Mouse (Mus musculus) ovary, postnatal 14 days (tissue): ENCODE measurements around the gene Plekha5.
"Not testable (repeated sequence)": the region's sequence is repeated elsewhere in the genome, so short reads cannot be mapped to it uniquely, and the experiment has no call there.

ENCODE experiments used
- DNase-seq: peaks from one replicate; pipeline ENCODE4 v3.0.0; 2022; ENCODE audit warnings: low spot score

Plekha5 gene

DNA sequence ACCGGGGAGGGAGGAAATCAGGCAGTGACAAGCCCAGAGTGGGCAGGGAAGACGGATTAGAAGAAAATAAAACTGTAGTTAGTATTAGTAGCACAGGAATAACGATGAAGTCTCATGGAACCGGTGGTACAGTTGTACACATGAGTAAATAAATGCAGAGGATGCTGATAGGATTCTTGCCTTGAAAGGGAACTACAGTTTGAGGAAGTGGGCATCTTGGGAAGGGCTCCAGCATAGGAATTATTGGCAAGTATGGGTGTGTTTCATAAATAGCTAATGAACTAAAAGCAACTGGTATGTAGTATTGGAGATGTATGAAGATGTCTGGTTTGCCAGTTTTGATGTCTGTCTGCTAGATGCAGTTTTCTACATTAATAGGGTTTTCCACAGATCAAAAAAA, 99.7 kb downstream of the Plekha5 start:
- no peak for DNase-seq

DNA sequence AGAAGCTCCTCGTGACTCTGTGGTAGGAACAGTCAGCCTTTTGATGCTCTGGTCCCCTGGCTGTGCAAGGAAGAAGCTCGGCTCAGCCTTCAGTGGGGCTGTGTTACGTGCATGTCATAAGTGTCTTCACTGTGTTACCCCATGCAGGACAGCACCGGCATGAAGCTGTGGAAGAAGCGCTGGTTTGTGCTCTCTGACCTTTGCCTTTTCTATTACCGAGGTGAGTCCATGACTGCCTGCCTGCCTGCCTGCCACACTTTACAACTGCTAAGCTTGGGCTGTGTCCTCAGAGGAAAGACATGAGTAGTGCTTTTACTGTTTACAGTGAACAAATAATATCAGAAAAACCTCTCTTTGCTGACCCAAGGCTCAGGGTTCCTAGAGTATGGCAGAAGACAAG, 104.6 kb downstream of the Plekha5 start:
- no peak for DNase-seq

DNA sequence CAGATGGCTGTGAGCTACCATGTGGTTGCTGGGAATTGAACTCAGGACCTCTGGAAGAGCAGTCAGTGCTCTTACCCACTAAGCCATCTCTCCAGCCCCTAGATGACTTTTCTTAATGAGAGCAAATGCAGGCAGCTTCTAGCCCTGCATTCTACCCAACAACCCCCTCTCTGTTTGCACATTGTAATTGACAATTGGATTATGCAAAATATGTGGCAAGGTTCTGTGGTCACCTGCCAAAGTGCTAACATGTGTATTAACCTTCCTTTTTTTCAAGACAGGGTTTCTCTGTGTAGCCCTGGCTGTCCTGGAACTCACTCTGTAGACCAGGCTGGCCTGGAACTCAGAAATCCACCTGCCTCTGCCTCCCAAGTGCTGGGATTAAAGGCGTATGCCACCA, 109.0 kb downstream of the Plekha5 start:
- DNase-seq = not testable (repeated sequence)

DNA sequence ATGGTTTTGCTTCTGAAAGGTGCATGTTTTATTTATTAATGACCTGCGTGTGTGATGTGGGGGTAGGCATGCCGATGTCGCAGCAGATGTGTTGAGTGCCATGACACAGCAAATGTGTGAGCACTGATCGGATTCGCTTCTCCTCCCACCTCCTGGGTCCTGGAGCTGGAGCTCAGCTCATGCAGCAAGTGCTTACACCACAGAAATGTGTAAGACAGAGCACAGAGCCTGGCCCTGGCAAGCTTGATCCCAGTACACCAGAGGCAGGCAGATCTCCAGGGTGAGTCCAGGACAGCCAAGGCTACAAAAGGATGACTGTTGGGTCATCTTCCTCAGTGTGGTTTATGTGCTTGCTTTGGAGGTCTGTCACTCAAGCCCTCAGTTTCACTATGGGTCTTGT, 109.8 kb downstream of the Plekha5 start:
- DNase-seq = no peak

DNA sequence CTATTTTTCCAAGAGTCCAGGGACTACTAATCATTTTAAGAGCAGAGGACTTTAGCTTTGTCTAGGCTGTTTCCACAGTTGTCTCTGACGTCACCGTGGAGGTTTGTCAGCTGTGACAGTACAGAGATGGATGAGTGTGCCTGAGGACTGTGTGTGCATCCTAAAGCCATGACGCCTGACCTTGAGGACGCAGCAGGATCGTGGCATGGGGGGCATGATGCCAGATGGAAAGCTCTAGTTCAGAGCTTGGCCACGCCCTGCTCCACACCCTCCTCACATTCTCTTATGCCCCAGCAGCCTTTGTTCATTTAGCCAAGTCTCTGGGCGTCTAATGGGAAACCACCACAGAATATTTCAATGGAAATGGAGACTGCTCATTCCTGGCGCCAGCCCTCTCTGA, 111.7 kb downstream of the Plekha5 start:
- DNase-seq = no peak

DNA sequence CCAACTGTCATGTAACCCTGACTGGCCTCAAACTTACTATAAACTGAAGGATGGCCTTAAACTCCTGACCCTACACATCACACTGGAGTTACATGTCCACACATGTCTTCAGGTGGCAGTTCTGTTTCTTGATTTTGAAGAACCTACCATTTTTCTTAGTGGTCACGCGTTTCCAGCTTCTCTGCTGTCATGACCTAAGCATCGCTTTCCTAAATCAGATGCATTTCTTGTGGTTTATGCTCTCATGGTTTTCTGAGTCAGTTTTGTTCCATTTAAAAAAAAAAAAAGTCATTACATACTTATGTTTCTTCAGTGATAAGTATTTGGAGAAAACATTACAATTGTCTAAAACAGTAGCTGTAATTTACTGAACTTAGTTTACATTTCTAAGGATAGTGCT, 118.1 kb downstream of the Plekha5 start:
- no peak for DNase-seq

DNA sequence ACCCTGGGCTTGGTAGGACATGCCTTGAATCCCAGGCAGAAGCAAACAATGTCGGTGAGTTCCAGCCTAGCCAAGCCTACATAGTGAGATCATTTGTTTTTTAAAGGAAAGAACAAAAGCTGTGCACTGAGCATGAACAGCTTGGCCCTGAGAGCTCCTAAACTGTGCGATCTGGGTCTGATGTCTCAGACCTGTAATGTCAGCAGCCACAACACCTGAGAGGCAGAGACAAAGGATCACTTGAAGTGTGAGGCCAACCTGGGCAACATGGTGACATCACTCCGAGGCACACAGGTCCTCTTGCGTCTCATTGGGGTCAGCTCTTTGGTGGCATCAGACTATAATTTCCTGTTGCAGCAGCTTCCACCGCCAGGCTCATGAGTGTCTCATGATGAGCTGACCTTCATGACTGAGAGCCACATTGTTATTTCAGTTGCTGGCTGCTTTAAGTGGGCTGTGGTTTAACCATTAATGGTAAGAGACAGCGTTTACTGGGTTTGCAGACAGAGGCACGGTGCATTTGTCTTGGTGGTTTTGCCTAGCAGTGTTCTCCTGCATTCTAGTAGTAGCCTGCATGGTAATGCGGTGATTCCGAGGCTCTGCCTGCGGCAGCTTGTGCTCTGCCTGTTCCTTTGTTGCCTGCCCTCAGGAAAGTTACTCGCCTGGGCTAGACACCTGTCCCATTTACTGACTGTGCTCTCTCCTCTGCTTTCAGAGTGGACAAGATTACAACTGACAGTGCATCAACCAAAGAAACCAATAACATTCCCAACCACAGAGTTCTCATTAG, 119.3 kb downstream of the Plekha5 start:
- no peak for DNase-seq

DNA sequence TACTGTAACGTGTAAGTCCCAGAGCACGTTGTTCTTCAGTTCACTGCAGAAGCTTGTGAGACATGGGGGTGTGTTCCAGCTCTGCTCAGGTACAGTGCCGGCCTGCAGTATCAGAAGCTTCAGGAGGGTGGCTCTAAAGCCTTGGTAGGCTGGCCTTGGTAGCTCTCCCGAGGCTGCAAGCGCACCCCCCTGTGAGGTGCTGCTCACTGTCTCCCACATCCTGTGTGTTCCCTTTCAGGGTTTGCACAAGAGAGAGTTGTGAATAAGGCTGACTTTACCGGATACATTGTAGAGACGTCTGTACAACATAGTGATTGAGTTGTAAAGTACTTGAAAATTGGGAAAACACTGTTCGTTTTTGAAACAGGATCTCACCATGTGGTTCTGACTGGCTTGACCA, 122.2 kb downstream of the Plekha5 start:
- DNase-seq = no peak

DNA sequence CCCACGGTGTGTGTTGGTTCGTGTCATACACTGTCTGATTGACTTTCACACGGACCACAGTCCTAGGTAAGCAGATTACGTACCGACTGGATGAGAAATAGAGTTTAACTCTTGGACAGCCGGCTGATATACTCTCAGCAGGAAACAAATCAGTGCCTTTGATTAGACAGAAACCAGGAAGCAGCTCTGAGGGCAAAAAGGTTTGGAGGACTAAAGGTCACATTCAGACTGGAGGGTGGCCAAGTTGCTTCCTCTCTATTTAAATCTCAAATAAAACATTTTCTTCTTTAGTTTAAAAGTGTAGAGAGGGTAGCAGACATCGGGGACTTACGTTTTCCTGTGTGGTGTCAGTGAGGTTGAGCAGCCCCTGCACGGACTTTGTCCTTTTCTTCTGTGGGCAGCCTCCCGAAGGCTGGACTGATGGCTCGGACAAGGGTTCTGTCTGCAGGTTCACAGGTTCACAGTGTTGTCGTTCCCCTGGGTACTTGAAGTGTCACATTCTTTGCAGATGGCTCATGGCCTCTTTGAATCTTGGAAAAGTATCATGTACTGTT, 122.9 kb downstream of the Plekha5 start:
- no peak for DNase-seq

DNA sequence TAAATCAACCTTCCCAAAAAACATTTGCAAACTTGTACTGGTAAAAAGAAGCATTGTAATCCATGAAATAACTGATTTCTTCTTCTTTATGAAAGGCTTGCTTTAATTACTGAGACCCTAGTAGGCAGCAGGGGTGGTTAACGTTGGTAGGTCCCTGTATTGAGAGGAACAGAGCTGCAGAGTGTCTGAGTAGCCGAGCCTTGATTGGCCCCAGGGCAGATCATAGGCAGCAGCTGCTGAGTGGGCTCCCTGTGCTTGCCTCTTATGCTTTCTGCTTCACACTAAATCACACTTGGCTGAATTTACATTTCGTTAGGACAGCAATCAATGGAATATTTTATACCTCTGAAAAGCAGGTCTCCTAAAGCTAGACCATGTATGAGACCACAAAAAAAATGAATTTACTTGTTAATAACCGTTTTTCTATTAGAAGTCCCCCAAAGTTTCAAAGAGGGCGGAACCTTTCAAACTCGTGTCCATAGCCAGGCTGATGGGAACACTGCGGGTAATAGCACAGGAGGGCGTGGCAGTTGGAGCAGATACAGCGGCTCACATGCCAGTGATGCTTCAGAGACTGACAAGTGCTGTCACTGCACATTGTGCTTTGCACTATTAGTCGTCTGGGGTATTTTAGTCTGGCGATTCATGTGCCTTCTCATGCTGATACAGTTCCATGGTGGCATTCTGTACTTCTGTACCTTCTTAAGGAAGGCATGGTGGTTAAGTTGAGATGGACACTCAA, 123.5 kb downstream of the Plekha5 start:
- no peak for DNase-seq

DNA sequence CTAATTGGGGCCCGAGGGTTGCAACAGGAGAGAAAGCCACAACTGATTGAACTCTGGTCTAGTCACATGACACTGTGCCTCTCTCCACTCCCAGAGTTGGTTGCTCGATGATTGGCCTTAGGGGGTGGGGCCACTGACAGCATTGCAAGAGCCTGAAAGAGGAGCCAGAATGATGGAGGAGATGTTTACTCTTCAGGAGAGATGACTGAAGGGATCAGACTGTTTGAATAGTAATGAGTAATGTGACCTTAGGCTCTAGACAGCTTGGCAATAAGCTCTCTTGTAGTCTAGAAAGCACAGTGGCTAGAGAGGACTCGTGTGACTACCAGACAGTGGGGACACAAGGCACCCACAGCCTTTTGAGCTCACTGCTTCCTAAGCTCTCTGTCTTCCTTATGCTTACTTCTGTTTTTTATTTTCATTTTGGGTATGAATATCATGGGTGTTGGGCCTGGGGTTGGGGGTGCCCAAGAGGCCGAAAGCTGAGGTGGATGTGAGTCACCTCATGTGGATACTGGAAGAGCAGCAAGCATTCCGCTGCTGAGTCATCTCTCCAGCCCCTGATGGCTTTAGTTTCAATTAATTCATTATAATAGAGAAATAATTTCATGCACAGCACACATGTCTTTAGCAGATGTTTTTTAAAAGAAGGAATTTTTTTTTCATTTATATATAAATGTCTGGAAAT, 124.4 kb downstream of the Plekha5 start:
- no peak for DNase-seq

DNA sequence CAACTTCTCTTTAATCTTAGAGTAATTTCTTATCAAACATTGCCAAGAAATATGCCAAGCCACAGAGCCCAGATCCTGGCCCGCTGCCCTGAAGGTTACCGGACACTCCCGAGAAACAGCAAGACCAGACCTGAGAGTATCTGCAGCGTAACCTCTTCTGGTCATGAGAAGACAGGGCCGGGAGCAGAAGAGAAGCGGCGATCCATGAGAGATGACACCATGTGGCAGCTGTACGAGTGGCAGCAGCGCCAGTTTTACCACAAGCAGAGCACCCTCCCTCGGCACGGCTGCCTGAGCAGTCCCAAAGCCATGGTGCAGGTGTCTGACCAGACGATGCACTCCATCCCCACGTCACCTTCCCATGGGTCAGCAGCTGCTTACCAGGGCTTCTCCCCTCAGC, 126.9 kb downstream of the Plekha5 start:
- DNase-seq = no peak

DNA sequence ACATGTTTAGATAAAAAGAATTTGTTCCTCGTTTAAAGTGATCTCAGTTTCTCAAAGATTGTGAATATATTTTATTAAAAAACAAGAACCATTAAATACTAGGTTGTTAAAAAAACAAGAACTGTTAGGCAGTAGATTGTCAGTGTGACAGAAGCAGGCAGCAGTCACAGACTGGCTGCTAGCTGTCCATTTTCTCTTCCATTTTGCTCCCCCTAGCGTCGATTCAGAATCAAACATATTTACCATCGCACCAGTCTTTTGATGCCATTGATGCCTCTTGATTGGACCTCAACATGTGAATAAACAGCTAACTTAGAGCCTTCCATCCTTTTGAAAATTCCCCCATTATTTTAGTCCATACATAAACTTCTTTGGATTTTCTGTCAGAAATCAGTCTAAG, 130.4 kb downstream of the Plekha5 start:
- DNase-seq = no peak

DNA sequence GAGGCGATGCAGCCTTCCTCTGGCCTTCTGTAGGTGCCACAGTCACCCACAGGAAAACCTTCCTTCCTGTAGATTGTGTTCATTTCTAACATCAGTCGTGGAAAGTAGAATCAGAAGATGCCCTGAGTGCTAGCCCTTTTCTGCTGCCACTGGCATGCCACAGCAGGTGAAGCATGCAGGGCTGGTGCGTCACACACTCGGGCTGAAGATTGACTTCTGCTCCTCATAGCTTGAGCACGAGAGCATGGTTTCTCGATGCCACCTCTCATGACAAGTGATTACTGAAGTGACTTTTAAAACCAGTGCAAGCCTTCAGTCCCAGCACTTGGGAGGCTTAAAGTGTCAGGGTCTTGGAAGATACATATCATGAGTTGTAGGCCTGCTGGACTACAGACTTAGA, 135.6 kb downstream of the Plekha5 start:
- DNase-seq = no peak

DNA sequence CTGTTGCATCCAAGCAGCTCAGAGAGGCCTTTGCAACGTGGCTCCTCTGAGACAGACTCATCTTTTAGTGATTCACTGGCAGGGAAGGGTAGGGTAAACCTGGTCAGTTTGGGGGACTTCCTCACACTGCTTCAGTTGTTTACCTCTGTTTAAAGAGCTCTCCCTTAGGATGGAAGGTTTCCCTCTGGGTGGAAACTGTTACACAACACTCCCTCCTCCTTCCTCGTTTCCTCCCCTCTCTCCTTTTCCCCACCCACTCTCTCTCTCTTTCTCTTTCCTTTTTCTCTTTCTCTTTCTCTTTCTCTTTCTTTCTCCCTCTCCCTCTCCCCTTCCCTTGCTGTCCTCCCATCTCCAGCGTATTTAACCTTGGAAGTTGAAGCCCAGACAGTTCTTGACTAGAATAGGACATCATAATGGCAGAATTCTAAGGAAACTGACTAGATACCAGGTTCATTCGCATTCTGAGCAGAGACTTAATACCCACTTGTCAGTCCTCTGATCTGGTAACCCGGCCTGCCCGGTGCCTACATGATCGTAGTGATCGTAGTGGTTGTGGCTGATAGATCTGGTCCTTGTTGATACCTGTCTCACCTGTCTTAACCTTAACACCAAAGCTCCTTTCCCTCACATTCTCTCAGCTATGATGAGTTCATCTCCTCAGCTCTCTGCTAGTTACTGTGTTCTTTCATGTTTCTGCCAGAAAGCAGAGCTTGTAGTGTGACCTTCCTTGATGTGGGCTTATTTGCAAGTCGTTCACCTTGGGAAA, 137.5 kb downstream of the Plekha5 start:
- DNase-seq = no peak

DNA sequence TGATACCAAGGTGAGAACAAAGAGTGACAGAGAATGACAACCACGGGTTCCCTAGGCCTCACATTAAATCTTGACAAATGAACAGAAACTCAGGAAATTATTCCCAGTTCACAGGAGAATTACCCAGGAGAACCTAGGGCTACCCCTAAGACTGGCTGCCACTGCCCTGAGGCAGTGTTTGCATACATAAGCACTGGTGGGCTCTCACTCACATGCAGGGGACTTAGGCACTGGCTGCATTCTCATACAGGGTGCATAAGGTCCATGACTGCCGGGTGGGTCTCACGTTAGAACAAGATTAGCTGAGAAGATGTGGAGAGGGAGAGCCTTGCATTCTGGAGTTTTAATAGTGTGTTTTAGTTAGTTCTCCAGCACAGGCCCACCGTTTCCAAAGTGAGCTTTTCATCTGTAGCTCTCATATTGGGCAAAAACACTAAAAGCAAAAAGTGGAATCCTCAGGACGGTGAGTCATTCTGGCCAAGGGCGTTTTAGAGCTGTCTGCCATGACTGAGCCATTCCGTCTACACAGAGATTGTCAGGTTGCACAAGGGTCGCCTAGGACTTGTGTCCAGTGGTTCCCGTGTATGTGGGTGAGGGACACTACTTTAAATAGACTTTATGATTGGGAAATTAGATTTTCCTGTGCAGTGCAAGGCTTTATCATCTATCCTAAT, 138.2 kb downstream of the Plekha5 start:
- no peak for DNase-seq

DNA sequence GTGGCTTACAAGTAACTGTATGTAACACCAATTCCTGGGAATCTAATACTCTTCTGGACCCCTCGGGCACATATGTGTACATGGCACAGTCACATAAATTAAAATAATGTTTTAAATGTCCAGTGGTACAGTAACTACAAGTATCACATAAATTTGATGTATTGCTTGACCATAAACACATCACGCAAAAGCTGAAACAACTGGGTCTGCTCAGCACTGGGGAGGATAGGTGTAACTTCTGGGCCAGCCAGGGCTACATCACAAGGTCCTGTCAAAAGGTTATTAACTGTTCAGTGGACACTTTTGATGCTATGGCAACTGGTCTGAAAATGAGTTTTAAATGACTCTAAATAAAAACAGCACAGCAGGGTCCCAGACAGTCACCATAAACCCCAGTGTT, 143.3 kb downstream of the Plekha5 start:
- DNase-seq = no peak

DNA sequence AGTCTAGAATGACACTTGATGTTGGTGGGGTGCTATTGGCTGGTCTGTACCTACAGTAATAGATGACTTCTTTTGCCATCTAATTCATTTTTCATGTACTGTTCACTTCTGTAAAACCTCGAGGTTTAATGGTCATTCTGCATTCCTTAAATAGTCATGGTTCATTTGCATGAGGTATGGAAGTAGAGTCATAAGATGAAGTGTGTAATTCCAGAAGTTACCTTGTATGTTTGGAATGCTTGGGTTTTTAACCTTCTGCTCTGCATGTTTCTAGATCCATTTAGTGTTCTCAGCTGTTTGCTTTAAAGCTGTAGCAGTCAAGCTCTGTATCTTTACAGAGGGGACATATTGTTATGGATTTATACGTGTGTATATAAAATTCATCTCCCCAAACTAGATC, 144.0 kb downstream of the Plekha5 start:
- DNase-seq = no peak

DNA sequence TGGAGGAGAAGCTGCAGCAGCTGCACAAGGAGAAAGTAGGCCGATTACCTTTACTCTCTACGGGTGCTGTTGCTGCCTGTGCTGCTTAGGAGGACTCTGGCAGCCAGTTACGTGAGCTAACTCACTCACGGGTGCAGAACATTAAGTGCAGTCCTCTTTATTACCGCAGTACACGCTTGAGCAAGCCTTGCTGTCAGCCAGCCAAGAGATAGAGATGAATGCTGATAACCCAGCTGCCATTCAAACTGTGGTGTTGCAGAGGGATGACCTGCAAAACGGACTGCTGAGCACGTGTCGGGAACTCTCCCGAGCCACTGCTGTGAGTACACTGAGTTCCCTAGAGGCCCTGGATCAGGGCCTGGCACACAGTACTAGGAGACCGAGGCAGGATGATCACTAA, 146.3 kb downstream of the Plekha5 start:
- no peak for DNase-seq

DNA sequence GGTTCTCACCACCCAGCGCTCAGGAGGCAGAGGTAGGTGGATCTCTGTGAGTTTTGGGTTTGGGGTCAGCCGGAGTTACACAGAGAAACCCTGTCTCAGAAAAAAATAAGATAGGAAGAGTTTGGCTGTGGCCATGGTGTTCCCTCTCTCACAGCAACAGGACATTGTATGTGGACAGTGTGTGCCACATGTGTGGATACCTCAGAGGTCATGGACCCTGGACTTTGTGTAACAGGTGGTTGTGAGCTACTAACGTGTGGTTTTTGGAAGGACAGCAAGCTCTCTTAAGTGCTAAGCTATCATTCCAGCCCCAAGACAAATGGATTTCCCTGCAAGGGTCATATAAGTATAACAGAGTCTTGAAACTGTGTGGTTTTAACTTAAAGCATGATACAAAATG, 151.1 kb downstream of the Plekha5 start:
- DNase-seq = no peak

DNA sequence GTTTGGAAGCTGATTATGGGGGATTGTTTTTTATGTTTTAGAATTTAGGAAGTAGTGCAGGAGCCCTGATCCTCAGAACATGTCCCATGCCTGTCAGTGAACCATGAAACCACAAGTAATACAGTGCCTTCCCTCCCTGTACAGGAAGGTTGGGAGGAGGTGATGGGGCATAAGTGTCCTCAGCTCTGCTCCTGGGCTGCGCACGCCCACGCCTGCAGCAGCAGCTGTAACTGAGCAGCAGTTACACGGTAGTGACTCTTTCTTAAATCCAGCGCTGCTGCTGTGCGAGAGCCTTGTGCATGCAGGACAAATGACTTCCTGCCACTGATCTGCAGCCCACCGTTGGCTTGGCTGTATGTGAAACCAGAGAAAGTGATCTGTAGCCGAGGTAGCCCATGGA, 152.3 kb downstream of the Plekha5 start:
- no peak for DNase-seq
